Mouse (Mus musculus) MEL (cell line): ENCODE measurements around the gene Gm28047.

Experiments used
- CHD2 ChIP-seq: IDR thresholded peaks from 2 replicates; pipeline ENCODE4 v1.6.1; 2011; ENCODE audit warnings: low read length, improper control_type of control experiment
- CTCF ChIP-seq, 3 experiments: IDR thresholded peaks in 2 of 3; conservative IDR thresholded peaks in 1 of 3; 2 replicates each; pipeline ENCODE4 v1.5.1; 2011 to 2012; ENCODE audit warnings: low read length in 3 of 3, low read depth in 2 of 3, mild to moderate bottlenecking in 2 of 3, improper control_type of control experiment in 1 of 3, inconsistent platforms in 1 of 3, mixed read lengths in 1 of 3, moderate library complexity in 1 of 3; ENCODE audit not compliant: control insufficient read depth in 1 of 3, insufficient read depth in 1 of 3, poor library complexity in 1 of 3, severe bottlenecking in 1 of 3
- GABPA ChIP-seq: IDR thresholded peaks from 2 replicates; pipeline ENCODE4 v1.6.1; 2012; ENCODE audit warnings: low read depth, mild to moderate bottlenecking, inconsistent platforms, low read length, improper control_type of control experiment, moderate library complexity
- GATA1 ChIP-seq: IDR thresholded peaks from 2 replicates; pipeline ENCODE4 v1.6.1; 2011; ENCODE audit warnings: low read depth, low read length, improper control_type of control experiment
- MAFK ChIP-seq: IDR thresholded peaks from 2 replicates; pipeline ENCODE4 v1.6.1; 2011; ENCODE audit warnings: low read depth, mild to moderate bottlenecking, low read length, improper control_type of control experiment, borderline replicate concordance
- MEF2A ChIP-seq: IDR thresholded peaks from 2 replicates; pipeline ENCODE4 v1.6.1; 2014; ENCODE audit warnings: low read depth, mild to moderate bottlenecking, inconsistent platforms, low read length, improper control_type of control experiment; ENCODE audit not compliant: poor library complexity, insufficient replicate concordance, severe bottlenecking; ENCODE audit errors: extremely low read depth
- MYC ChIP-seq: IDR thresholded peaks from 2 replicates; pipeline ENCODE4 v1.6.1; 2011; ENCODE audit warnings: low read depth, mild to moderate bottlenecking, low read length, improper control_type of control experiment, moderate library complexity
- NRF1 ChIP-seq: IDR thresholded peaks from 2 replicates; pipeline ENCODE4 v1.6.1; 2014; ENCODE audit warnings: low read depth, mild to moderate bottlenecking, inconsistent platforms, low read length, improper control_type of control experiment, moderate library complexity; ENCODE audit not compliant: poor library complexity, insufficient read depth, severe bottlenecking
- POLR2A ChIP-seq, 2 experiments: IDR thresholded peaks; 2 replicates each; pipeline ENCODE4 v1.6.1; 2011 to 2012; ENCODE audit warnings: low read length in 2 of 2, mild to moderate bottlenecking in 2 of 2, control low read depth in 1 of 2, improper control_type of control experiment in 1 of 2, low read depth in 1 of 2, moderate library complexity in 1 of 2; ENCODE audit not compliant: control insufficient read depth in 1 of 2, insufficient read depth in 1 of 2, poor library complexity in 1 of 2
- POLR2AphosphoS5 ChIP-seq: IDR thresholded peaks from 2 replicates; pipeline ENCODE4 v1.6.1; 2012; ENCODE audit warnings: low read depth, borderline replicate concordance, mild to moderate bottlenecking, inconsistent platforms, low read length, moderate library complexity, mixed read lengths
- UBTF ChIP-seq: IDR thresholded peaks from 2 replicates; pipeline ENCODE4 v1.6.1; 2012; ENCODE audit warnings: low read depth, mild to moderate bottlenecking, inconsistent platforms, low read length, improper control_type of control experiment, moderate library complexity, borderline replicate concordance; ENCODE audit not compliant: insufficient read depth
- USF1 ChIP-seq: IDR thresholded peaks from 2 replicates; pipeline ENCODE4 v1.6.1; 2014; ENCODE audit warnings: low read depth, mild to moderate bottlenecking, inconsistent platforms, low read length, improper control_type of control experiment, moderate library complexity
- ZMIZ1 ChIP-seq: IDR thresholded peaks from 2 replicates; pipeline ENCODE4 v1.6.1; 2012; ENCODE audit warnings: low read depth, mild to moderate bottlenecking, inconsistent platforms, low read length, improper control_type of control experiment, moderate library complexity
- ZNF384 ChIP-seq: IDR thresholded peaks from 2 replicates; pipeline ENCODE4 v1.6.1; 2012; ENCODE audit warnings: low read depth, mild to moderate bottlenecking, inconsistent platforms, low read length, improper control_type of control experiment

- TF ChIP-seq CHD2, result no peak
- no peak for TF ChIP-seq NRF1
- TF ChIP-seq USF1, result no peak
- TF ChIP-seq POLR2A (IDR thresholded peaks at IDR 0.05; ENCODE audit: control insufficient read depth in 1 of 2, insufficient read depth in 1 of 2, low read depth in 1 of 2, low read length in 2 of 2, poor library complexity in 1 of 2), result no peak
- no peak for TF ChIP-seq ZNF384
- no peak for TF ChIP-seq MEF2A
- TF ChIP-seq CTCF (IDR thresholded peaks at IDR 0.05 in 2 of 3, conservative IDR thresholded peaks at IDR 0.05 in 1 of 3; ENCODE audit: control insufficient read depth in 1 of 3, insufficient read depth in 1 of 3, low read depth in 2 of 3, low read length in 3 of 3, poor library complexity in 1 of 3, severe bottlenecking in 1 of 3), result no peak
- TF ChIP-seq MYC, result no peak
- no peak for TF ChIP-seq POLR2AphosphoS5
- TF ChIP-seq ZMIZ1, result no peak
- TF ChIP-seq MAFK, result no peak
- no peak for TF ChIP-seq UBTF
- no peak for TF ChIP-seq GABPA
- no peak for TF ChIP-seq GATA1
Observed at GRCm38 (mm10) chr15:102576972-102577371, 47.9 kb downstream of the Gm28047 start.
